Mouse (Mus musculus) stomach, postnatal 0 days (tissue): ENCODE results near the gene Atxn3. TPM values are rescaled to one million over a fixed set of nuclear protein-coding genes. Genes with fewer than 3 reads are reported as not detected.
A peak's percentile ranks its signal among the peaks of the same experiment; 100 is the strongest.

Source experiments
- ATAC-seq: fragments of 200-750 bp; cut with Nextera tagmentation; 2 replicates; pipeline ENCODE4 v1.8.0; 2017; ENCODE audit not compliant: low FRiP score, low TSS enrichment
- DNase-seq: peaks from one replicate; pipeline ENCODE4 v3.0.0-alpha.2; 2016; ENCODE audit warnings: low spot score
- H3K27ac ChIP-seq: fragments of 300-500 bp; sonication (generic); replicated peaks from 2 replicates; pipeline ENCODE4 v1.5.1; 2014; ENCODE audit warnings: mild to moderate bottlenecking, control low read depth
- H3K27me3 ChIP-seq: fragments of 300-500 bp; sonication (generic); 2 replicates; pipeline ENCODE4 v1.6.1; 2014; ENCODE audit warnings: low read length; ENCODE audit not compliant: control insufficient read depth, insufficient read depth
- H3K36me3 ChIP-seq: fragments of 300-500 bp; sonication (generic); 2 replicates; pipeline ENCODE4 v1.6.1; 2014; ENCODE audit warnings: low read length, mixed read lengths; ENCODE audit not compliant: control insufficient read depth, insufficient read depth
- H3K4me1 ChIP-seq: fragments of 300-500 bp; sonication (generic); replicated peaks from 2 replicates; pipeline ENCODE4 v1.6.1; 2014; ENCODE audit warnings: antibody characterized with exemption; ENCODE audit not compliant: control insufficient read depth, insufficient read depth
- H3K4me2 ChIP-seq: fragments of 300-500 bp; sonication (generic); replicated peaks from 2 replicates; pipeline ENCODE4 v1.6.1; 2014; ENCODE audit warnings: low read depth, mild to moderate bottlenecking, control low read depth, moderate library complexity
- H3K4me3 ChIP-seq: fragments of 300-500 bp; sonication (generic); 2 replicates; pipeline ENCODE4 v1.5.1; 2014; ENCODE audit warnings: low read depth, low read length, control low read depth
- H3K9ac ChIP-seq: fragments of 300-500 bp; sonication (generic); 2 replicates; pipeline ENCODE4 v1.6.1; 2014; ENCODE audit warnings: mild to moderate bottlenecking, low read length, control low read depth, mixed read lengths
- H3K9me3 ChIP-seq: fragments of 300-500 bp; sonication (generic); 2 replicates; pipeline ENCODE4 v1.6.1; 2016; ENCODE audit warnings: low read length; ENCODE audit not compliant: control insufficient read depth
- CTCF ChIP-seq: IDR thresholded peaks from 2 replicates; pipeline ENCODE4 v1.5.1; 2016; ENCODE audit warnings: antibody characterized with exemption, low read depth, mild to moderate bottlenecking, moderate library complexity
- EP300 ChIP-seq: optimal IDR thresholded peaks from 2 replicates; pipeline ENCODE3; 2016; ENCODE audit warnings: antibody characterized with exemption
- WGBS: fragments of 180-500 bp; shearing (Covaris S2); extraction: QIAGEN DNeasy Blood & Tissue Kit; methylation state at CpG from one replicate; pipeline ENCODE4 v1.1.7; 2014; 5-methylcytosine and 5-hydroxymethylcytosine counted together
- polyA plus RNA-seq: library from polyadenylated mRNA; unstranded; fragments of >200 nt; fragmentation: Nextera tagmentation; extraction: Ambion mirVana; gene quantifications from 2 replicates; pipeline ENCODE4 v1.2.1, GENCODE M21; 2015

Gene Atxn3
- polyA plus RNA-seq, 1 experiment from 2014 or later: 13.4 TPM

GRCm38 (mm10) chr12:101875107-101875506, 82.9 kb downstream of the Atxn3 start:
- TF ChIP-seq EP300 (no peak), CTCF (peak; percentile 73)
- DNase-seq (no peak), ATAC-seq (no peak)
- Histone ChIP-seq H3K9ac (no peak overlapping the region), H3K4me1 (no peaks in the 10 kb centered on the region), H3K36me3 (peaks cover 12% of the 10 kb centered on the region), H3K27ac (no peak overlapping the region), H3K4me3 (no peak overlapping the region), H3K4me2 (no peak overlapping the region), H3K9me3 (no peaks in the 10 kb centered on the region), H3K27me3 (no peaks in the 10 kb centered on the region)
- 62% methylated on average over 1 of the region's 1 CpGs for WGBS

Other genes starting within 250 kb of the Atxn3 start
- gene Tc2n, start 239.7 kb downstream of the Atxn3 start, polyA plus RNA-seq: 11.6 and 12.5 TPM in 2 replicates
- 50.7 and 70.9 TPM in 2 replicates for gene Fbln5, start 139.2 kb downstream of the Atxn3 start, polyA plus RNA-seq
- gene Trip11, start 45.0 kb downstream of the Atxn3 start, polyA plus RNA-seq: 15.1 and 24.3 TPM in 2 replicates
- 12.1 and 13.9 TPM in 2 replicates for gene Cpsf2, start 17.7 kb upstream of the Atxn3 start, polyA plus RNA-seq
- gene Slc24a4, start 170.5 kb upstream of the Atxn3 start, polyA plus RNA-seq: 0.28 and 0.30 TPM in 2 replicates